Mouse (Mus musculus) bone marrow macrophage, adult 2 months (primary cell): ENCODE measurements around the gene Prrt4.

ENCODE experiments used
- CTCF ChIP-seq: IDR thresholded peaks from 2 replicates; pipeline ENCODE4 v1.5.1; 2012; ENCODE audit warnings: low read depth, mild to moderate bottlenecking, low read length, moderate library complexity
- POLR2A ChIP-seq: IDR thresholded peaks from 2 replicates; pipeline ENCODE4 v1.6.1; 2012; ENCODE audit warnings: mild to moderate bottlenecking, low read depth, low read length, borderline replicate concordance

- TF ChIP-seq POLR2A (no peak), CTCF (no peak)
Measured at GRCm38 (mm10) chr6:29166196-29166595, 13.2 kb downstream of the Prrt4 start.
